In genomic region chr13:30484527-30485185, GRCm38 (mm10) we compare ENCODE assay signal across 14 mouse cellular contexts.
DNase-seq lines count a peak whose midpoint lies in the region; ATAC-seq lines count a peak whose summit lies in the region.
"Had no signal": no experiment of that assay in that cellular context is flagged by ENCODE, and none has a peak within 500 bp of the region (broad histone marks: within the 10 kb centered on the region; RNA-seq: fewer than 3 reads in every experiment).

No protein-coding gene starts in this region.

- no peaks in the 10 kb centered on the region for H3K36me3 ChIP-seq in hindbrain, embryonic 12.5 days
- H3K36me3 ChIP-seq in hindbrain, embryonic 16.5 days (ENCODE audit: control insufficient read depth, insufficient read depth, low read length): no peaks in the 10 kb centered on the region
- no peaks in the 10 kb centered on the region for H3K36me3 ChIP-seq in limb, embryonic 11.5 days (ENCODE audit: control insufficient read depth, insufficient read depth, low read length)
- H3K36me3 ChIP-seq: intestine, embryonic 15.5 days; midbrain, embryonic 10.5 days had no signal

- H3K4me2 ChIP-seq in hindbrain, embryonic 12.5 days (replicated peaks): no peak overlapping the region
- H3K4me2 ChIP-seq in hindbrain, embryonic 16.5 days (ENCODE audit: low read length): no peak overlapping the region
- H3K4me2 ChIP-seq in limb, embryonic 11.5 days (ENCODE audit: low read depth, severe bottlenecking): no peak overlapping the region
- H3K4me2 ChIP-seq: intestine, embryonic 15.5 days had no signal

- DNase-seq in embryo, embryonic 9.5 days (ENCODE audit: extremely low spot score): peak; percentile 26
- peak; percentile 65 for DNase-seq in fibroblast of lung, adult 2 months (ENCODE audit: low read depth)
- DNase-seq in limb, embryonic 11.5 days (ENCODE audit: low spot score): peak; percentile 71
- DNase-seq in left cerebral cortex, postnatal 4 days: no peak
- no peak for DNase-seq in adrenal gland, adult 8-10 months
- DNase-seq: adrenal gland, postnatal 10 days; lung, adult 18-20 months had no signal

- 70% methylated on average over 13 of the region's 13 CpGs for WGBS in hindbrain, embryonic 12.5 days
- WGBS in hindbrain, embryonic 16.5 days: 80% methylated on average over 13 of the region's 13 CpGs
- WGBS in limb, embryonic 11.5 days: 34% methylated on average over 13 of the region's 13 CpGs

- H3K9me3 ChIP-seq in hindbrain, embryonic 12.5 days (replicated peaks): no peaks in the 10 kb centered on the region
- H3K9me3 ChIP-seq in hindbrain, embryonic 16.5 days (ENCODE audit: control insufficient read depth, low read length): no peaks in the 10 kb centered on the region
- no peaks in the 10 kb centered on the region for H3K9me3 ChIP-seq in limb, embryonic 11.5 days (ENCODE audit: control insufficient read depth, low read length)
- H3K9me3 ChIP-seq: intestine, embryonic 15.5 days; midbrain, embryonic 10.5 days had no signal

- no peaks in the 10 kb centered on the region for H3K27me3 ChIP-seq in hindbrain, embryonic 12.5 days
- H3K27me3 ChIP-seq in hindbrain, embryonic 16.5 days (replicated peaks; ENCODE audit: control insufficient read depth, insufficient read depth, low read length): no peaks in the 10 kb centered on the region
- H3K27me3 ChIP-seq in limb, embryonic 11.5 days (ENCODE audit: control insufficient read depth, insufficient read depth, low read length): no peaks in the 10 kb centered on the region
- H3K27me3 ChIP-seq: CH12.LX; intestine, embryonic 15.5 days had no signal

- no peak for ATAC-seq in hindbrain, embryonic 12.5 days (ENCODE audit: low FRiP score)
- ATAC-seq in hindbrain, embryonic 16.5 days: no peak
- peak; percentile 91 for ATAC-seq in limb, embryonic 11.5 days (ENCODE audit: insufficient number of reproducible peaks, low FRiP score, low TSS enrichment, low read depth)
- no peak for ATAC-seq in megakaryocyte progenitor cell, adult 5-6 weeks (replicated peaks; ENCODE audit: poor library complexity)
- ATAC-seq: intestine, embryonic 15.5 days had no signal

- 0 out of 2 replicates have a peak overlapping the region, but pooled peaks have one; percentile 12 for H3K27ac ChIP-seq in hindbrain, embryonic 12.5 days
- no peak overlapping the region for H3K27ac ChIP-seq in hindbrain, embryonic 16.5 days (ENCODE audit: low read depth, low read length)
- H3K27ac ChIP-seq in limb, embryonic 11.5 days (replicated peaks; ENCODE audit: low read depth, low read length): peak overlapping the region; percentile 84
- H3K27ac ChIP-seq: heart, adult 2 months; intestine, embryonic 15.5 days; midbrain, embryonic 10.5 days had no signal

- no peak overlapping the region for H3K9ac ChIP-seq in hindbrain, embryonic 12.5 days
- H3K9ac ChIP-seq in hindbrain, embryonic 16.5 days (ENCODE audit: low read depth, low read length): no peak overlapping the region
- no peak overlapping the region for H3K9ac ChIP-seq in limb, embryonic 11.5 days (ENCODE audit: low read length)
- H3K9ac ChIP-seq: intestine, embryonic 15.5 days had no signal

- no peaks in the 10 kb centered on the region for H3K4me1 ChIP-seq in hindbrain, embryonic 12.5 days
- H3K4me1 ChIP-seq in hindbrain, embryonic 16.5 days (ENCODE audit: control insufficient read depth, insufficient read depth, low read depth, low read length): no peaks in the 10 kb centered on the region
- no peaks in the 10 kb centered on the region for H3K4me1 ChIP-seq in limb, embryonic 11.5 days (ENCODE audit: control insufficient read depth, insufficient read depth, low read length)
- H3K4me1 ChIP-seq: intestine, embryonic 15.5 days; midbrain, embryonic 10.5 days had no signal

- H3K4me3 ChIP-seq in hindbrain, embryonic 12.5 days: no peak overlapping the region
- no peak overlapping the region for H3K4me3 ChIP-seq in hindbrain, embryonic 16.5 days (ENCODE audit: low read length)
- H3K4me3 ChIP-seq in limb, embryonic 11.5 days (ENCODE audit: low read depth, low read length): no peak overlapping the region
- H3K4me3 ChIP-seq: heart, adult 2 months; intestine, embryonic 15.5 days; midbrain, embryonic 10.5 days had no signal

- intact Hi-C loops in left cerebral cortex, postnatal 4 days (cut with DNase I): no loop called here

Comparison
In these comparisons a context has a peak if more than half of its experiments do, and no peak if none do; other contexts are left out.
1. DNase-seq: peak in embryo, embryonic 9.5 days (single experiment), fibroblast of lung, adult 2 months (single experiment) and limb, embryonic 11.5 days (single experiment); none in left cerebral cortex, postnatal 4 days (single experiment) and adrenal gland, adult 8-10 months (single experiment).